Mouse (Mus musculus) neural tube, embryonic 15.5 days (tissue): ENCODE measurements around the gene Pikfyve. TPM values are rescaled to one million over a fixed set of nuclear protein-coding genes. Genes with fewer than 3 reads are reported as not detected.

ENCODE experiments used
- ATAC-seq: fragments of 200-750 bp; cut with Nextera tagmentation; 2 replicates; pipeline ENCODE4 v1.8.0; 2017; ENCODE audit warnings: mild to moderate bottlenecking, moderate TSS enrichment, moderate library complexity; ENCODE audit not compliant: low FRiP score
- H3K27ac ChIP-seq: fragments of 300-500 bp; sonication (generic); replicated peaks from 2 replicates; pipeline ENCODE4 v1.5.1; 2015; ENCODE audit warnings: mild to moderate bottlenecking, inconsistent platforms
- H3K27me3 ChIP-seq: fragments of 300-500 bp; sonication (generic); replicated peaks from 2 replicates; pipeline ENCODE4 v1.6.1; 2015; ENCODE audit warnings: inconsistent platforms
- H3K36me3 ChIP-seq: fragments of 300-500 bp; sonication (generic); 2 replicates; pipeline ENCODE4 v1.6.1; 2015; ENCODE audit warnings: inconsistent platforms
- H3K4me1 ChIP-seq: fragments of 300-500 bp; sonication (generic); 2 replicates; pipeline ENCODE4 v1.6.1; 2015; ENCODE audit warnings: inconsistent platforms
- H3K4me2 ChIP-seq: fragments of 300-500 bp; sonication (generic); 2 replicates; pipeline ENCODE4 v1.6.1; 2015; ENCODE audit warnings: inconsistent platforms, mild to moderate bottlenecking, moderate library complexity
- H3K4me3 ChIP-seq: fragments of 300-500 bp; sonication (generic); replicated peaks from 2 replicates; pipeline ENCODE4 v1.5.1; 2015; ENCODE audit warnings: mild to moderate bottlenecking, inconsistent platforms
- H3K9ac ChIP-seq: fragments of 300-500 bp; sonication (generic); replicated peaks from 2 replicates; pipeline ENCODE4 v1.6.1; 2015; ENCODE audit warnings: mild to moderate bottlenecking, inconsistent platforms
- H3K9me3 ChIP-seq: fragments of 300-500 bp; sonication (generic); replicated peaks from 2 replicates; pipeline ENCODE4 v1.6.1; 2016; ENCODE audit warnings: inconsistent platforms
- WGBS: fragments of 180-500 bp; shearing (Covaris S2); methylation state at CpG from one replicate; pipeline ENCODE4 v1.1.7; 2015; ENCODE audit warnings: mixed read lengths; 5-methylcytosine and 5-hydroxymethylcytosine counted together
- polyA plus RNA-seq: library from polyadenylated mRNA; unstranded; fragments of >200 nt; fragmentation: Nextera tagmentation; extraction: Ambion mirVana; gene quantifications from 2 replicates; pipeline ENCODE4 v1.2.1, GENCODE M21; 2015

Pikfyve gene
- 9.5 and 9.6 TPM in 2 replicates for polyA plus RNA-seq

DNA sequence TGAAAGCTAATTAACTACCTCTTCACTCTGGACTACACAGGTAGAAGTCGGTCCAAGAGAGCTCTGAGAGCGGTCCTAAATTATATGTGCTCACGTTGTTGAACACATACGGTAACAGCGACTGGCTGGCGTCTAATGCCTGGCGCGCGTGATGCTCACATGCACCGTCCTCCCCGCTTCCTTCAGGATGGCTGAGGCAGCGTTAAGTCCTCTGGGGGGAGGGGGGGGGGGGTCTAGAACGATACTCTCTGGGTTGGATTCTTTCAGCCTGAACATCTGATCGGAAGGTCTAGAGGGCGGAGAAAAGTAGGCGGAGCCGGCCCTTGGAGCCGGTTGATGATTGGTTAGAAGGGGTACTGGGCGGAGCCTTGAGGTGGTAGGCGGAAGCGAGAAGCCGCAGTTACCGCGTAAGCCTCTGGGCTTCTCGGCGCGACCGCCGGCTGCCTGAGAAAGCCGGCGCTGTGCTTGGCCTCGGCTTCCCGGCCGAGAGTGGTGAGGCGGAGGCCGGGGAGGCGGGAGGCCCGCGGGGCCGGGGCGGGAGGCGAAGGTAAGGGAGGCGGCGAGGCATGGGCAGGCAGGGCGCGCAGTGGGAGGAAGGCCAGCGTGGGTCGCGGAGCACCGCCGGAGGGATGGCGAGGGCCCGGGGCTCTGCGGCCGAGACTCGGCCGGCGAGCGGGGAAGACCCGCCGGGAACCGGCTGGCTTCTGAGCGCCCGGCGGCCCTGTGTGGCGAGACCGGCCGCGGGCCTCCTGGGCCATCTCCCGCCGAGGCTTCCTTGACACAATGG lies at the start of gene Pikfyve, which contains the start of gene Idh1:
Pikfyve (plus strand) TSS at position 397 of the 787 bp plus-strand sequence.
Idh1 (minus strand) TSS at position 214 of the 787 bp plus-strand sequence.
- H3K9ac ChIP-seq, result peak within 1 kb of the TSS; percentile 82
- ATAC-seq, result peak; percentile 100
- no peaks in the 10 kb centered on the region for H3K9me3 ChIP-seq
- H3K4me1 ChIP-seq, result peaks cover 21% of the 10 kb centered on the region
- H3K4me3 ChIP-seq, result peak within 1 kb of the TSS; percentile 98
- H3K27ac ChIP-seq, result peak within 1 kb of the TSS; percentile 90
- WGBS, result under 1% methylated on average over 68 of the region's 71 CpGs
- no peaks in the 10 kb centered on the region for H3K27me3 ChIP-seq
- no peaks in the 10 kb centered on the region for H3K36me3 ChIP-seq
- peak within 1 kb of the TSS; percentile 83 for H3K4me2 ChIP-seq

DNA sequence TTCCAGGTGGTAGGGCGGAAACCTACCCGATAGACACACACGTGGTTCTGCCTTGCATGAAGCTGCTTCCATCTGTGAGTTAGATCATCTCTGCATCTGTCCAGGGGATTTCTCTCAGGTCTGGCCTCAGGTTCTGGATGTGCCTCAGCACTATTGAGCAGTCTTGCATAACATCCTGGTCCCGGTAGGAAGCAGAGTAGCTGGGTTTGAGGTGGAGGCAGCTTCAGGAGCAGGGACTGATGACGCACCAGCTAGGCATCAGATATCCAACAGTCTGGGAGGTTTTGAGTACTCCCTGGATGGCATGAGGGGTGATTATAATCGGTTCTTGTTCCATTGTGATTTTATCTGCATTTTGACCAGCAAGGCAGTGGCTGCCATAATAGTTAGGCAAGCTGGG lies 48.9 kb upstream of the Pikfyve start:
- no peak for ATAC-seq
- Histone ChIP-seq H3K27ac (no peak overlapping the region), H3K4me2 (no peak overlapping the region), H3K9me3 (no peaks in the 10 kb centered on the region), H3K36me3 (no peaks in the 10 kb centered on the region), H3K4me1 (no peaks in the 10 kb centered on the region), H3K27me3 (no peaks in the 10 kb centered on the region), H3K9ac (no peak overlapping the region), H3K4me3 (no peak overlapping the region)
- WGBS, result 84% methylated on average over 6 of the region's 6 CpGs

- Histone ChIP-seq H3K27me3 (no peaks in the 10 kb centered on the region), H3K9ac (no peak overlapping the region), H3K27ac (no peak overlapping the region), H3K4me2 (no peak overlapping the region), H3K36me3 (no peaks in the 10 kb centered on the region), H3K4me1 (no peaks in the 10 kb centered on the region), H3K4me3 (no peak overlapping the region), H3K9me3 (no peaks in the 10 kb centered on the region)
- ATAC-seq, result no peak
- 91% methylated on average over 2 of the region's 2 CpGs for WGBS
Measured at GRCm38 (mm10) chr1:65144783-65145182, 41.7 kb upstream of the Pikfyve start.

- no peak overlapping the region for H3K4me3 ChIP-seq
- no peak overlapping the region for H3K9ac ChIP-seq
- H3K27ac ChIP-seq, result no peak overlapping the region
- no peak overlapping the region for H3K4me2 ChIP-seq
- H3K9me3 ChIP-seq, result no peaks in the 10 kb centered on the region
- ATAC-seq, result no peak
- no peaks in the 10 kb centered on the region for H3K27me3 ChIP-seq
- H3K36me3 ChIP-seq, result no peaks in the 10 kb centered on the region
- WGBS, result 71% methylated on average over 2 of the region's 2 CpGs
- no peaks in the 10 kb centered on the region for H3K4me1 ChIP-seq
Measured at GRCm38 (mm10) chr1:65146601-65147000, 39.9 kb upstream of the Pikfyve start.

DNA sequence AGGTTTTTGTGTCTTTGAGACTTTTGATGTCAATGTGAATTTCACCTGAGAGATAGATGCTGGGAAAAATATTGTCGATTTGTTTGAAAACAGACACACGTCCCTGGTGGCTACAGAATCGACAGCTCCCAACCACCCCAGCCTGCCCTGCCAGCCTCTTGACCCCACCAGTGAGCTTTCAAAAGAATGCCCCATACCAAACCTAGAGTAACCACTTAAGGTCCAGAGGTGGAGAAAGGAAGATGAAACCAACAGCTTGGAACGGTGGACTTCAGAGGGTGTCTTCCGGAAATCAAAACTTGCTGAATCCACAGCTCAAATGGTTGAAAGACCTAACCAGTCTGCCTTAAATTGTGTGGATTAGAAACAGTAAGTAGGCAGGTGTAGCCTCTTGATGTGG lies 39.2 kb upstream of the Pikfyve start:
- no peak for ATAC-seq
- H3K9me3 ChIP-seq, result no peaks in the 10 kb centered on the region
- 93% methylated on average over 5 of the region's 5 CpGs for WGBS

GRCm38 (mm10) chr1:65147971-65148370 lies 38.5 kb upstream of the Pikfyve start:
- H3K27me3 ChIP-seq, result no peaks in the 10 kb centered on the region
- no peaks in the 10 kb centered on the region for H3K9me3 ChIP-seq
- 85% methylated on average over 3 of the region's 3 CpGs for WGBS
- no peaks in the 10 kb centered on the region for H3K36me3 ChIP-seq
- ATAC-seq, result no peak
- no peaks in the 10 kb centered on the region for H3K4me1 ChIP-seq
- no peak overlapping the region for H3K27ac ChIP-seq
- H3K9ac ChIP-seq, result no peak overlapping the region
- H3K4me3 ChIP-seq, result no peak overlapping the region
- H3K4me2 ChIP-seq, result no peak overlapping the region

More for the DNA sequence above, 39.2 kb upstream of the Pikfyve start:
- H3K9ac ChIP-seq, result no peak overlapping the region
- H3K4me1 ChIP-seq, result no peaks in the 10 kb centered on the region
- H3K4me3 ChIP-seq, result no peak overlapping the region
- no peak overlapping the region for H3K27ac ChIP-seq
- no peak overlapping the region for H3K4me2 ChIP-seq
- no peaks in the 10 kb centered on the region for H3K27me3 ChIP-seq
- H3K36me3 ChIP-seq, result no peaks in the 10 kb centered on the region

GRCm38 (mm10) chr1:65154814-65155213 lies 31.7 kb upstream of the Pikfyve start:
- no peak overlapping the region for H3K4me2 ChIP-seq
- H3K9ac ChIP-seq, result no peak overlapping the region
- no peak for ATAC-seq
- no peaks in the 10 kb centered on the region for H3K27me3 ChIP-seq
- H3K4me3 ChIP-seq, result no peak overlapping the region
- H3K9me3 ChIP-seq, result no peaks in the 10 kb centered on the region
- no peak overlapping the region for H3K27ac ChIP-seq
- peaks cover 22% of the 10 kb centered on the region for H3K36me3 ChIP-seq
- H3K4me1 ChIP-seq, result no peaks in the 10 kb centered on the region

- no peak overlapping the region for H3K4me2 ChIP-seq
- no peak overlapping the region for H3K4me3 ChIP-seq
- ATAC-seq, result no peak
- H3K9me3 ChIP-seq, result no peaks in the 10 kb centered on the region
- no peak overlapping the region for H3K27ac ChIP-seq
- no peaks in the 10 kb centered on the region for H3K4me1 ChIP-seq
- peaks cover 34% of the 10 kb centered on the region for H3K36me3 ChIP-seq
- WGBS, result 99% methylated on average over 5 of the region's 5 CpGs
- H3K27me3 ChIP-seq, result no peaks in the 10 kb centered on the region
- no peak overlapping the region for H3K9ac ChIP-seq
Measured at GRCm38 (mm10) chr1:65156111-65156510, 30.4 kb upstream of the Pikfyve start.

- H3K9ac ChIP-seq, result no peak overlapping the region
- peaks cover 85% of the 10 kb centered on the region for H3K36me3 ChIP-seq
- H3K4me2 ChIP-seq, result no peak overlapping the region
- no peaks in the 10 kb centered on the region for H3K27me3 ChIP-seq
- no peaks in the 10 kb centered on the region for H3K4me1 ChIP-seq
- H3K9me3 ChIP-seq, result no peaks in the 10 kb centered on the region
- no peak overlapping the region for H3K4me3 ChIP-seq
- 100% methylated on average over 1 of the region's 1 CpGs for WGBS
- no peak overlapping the region for H3K27ac ChIP-seq
- ATAC-seq, result no peak
Measured at GRCm38 (mm10) chr1:65162210-65162609, 24.3 kb upstream of the Pikfyve start.

GRCm38 (mm10) chr1:65167496-65167895 lies 19.0 kb upstream of the Pikfyve start:
- no peak overlapping the region for H3K9ac ChIP-seq
- no peak overlapping the region for H3K4me2 ChIP-seq
- H3K36me3 ChIP-seq, result peaks cover 88% of the 10 kb centered on the region
- H3K4me1 ChIP-seq, result peaks cover 1% of the 10 kb centered on the region; the same call in 1 of the 2 replicates
- H3K9me3 ChIP-seq, result no peaks in the 10 kb centered on the region
- WGBS, result 77% methylated on average over 1 of the region's 1 CpGs
- no peak overlapping the region for H3K4me3 ChIP-seq
- no peak for ATAC-seq
- H3K27ac ChIP-seq, result no peak overlapping the region
- no peaks in the 10 kb centered on the region for H3K27me3 ChIP-seq

- no peak overlapping the region for H3K9ac ChIP-seq
- H3K9me3 ChIP-seq, result no peaks in the 10 kb centered on the region
- H3K27ac ChIP-seq, result no peak overlapping the region
- H3K4me2 ChIP-seq, result no peak overlapping the region
- H3K36me3 ChIP-seq, result peaks cover 82% of the 10 kb centered on the region
- H3K4me3 ChIP-seq, result no peak overlapping the region
- ATAC-seq, result no peak
- no peaks in the 10 kb centered on the region for H3K27me3 ChIP-seq
- WGBS, result 96% methylated on average over 7 of the region's 7 CpGs
- peaks cover 8% of the 10 kb centered on the region; the same call in 1 of the 2 replicates for H3K4me1 ChIP-seq
Measured at GRCm38 (mm10) chr1:65169536-65169935, 16.9 kb upstream of the Pikfyve start.

DNA sequence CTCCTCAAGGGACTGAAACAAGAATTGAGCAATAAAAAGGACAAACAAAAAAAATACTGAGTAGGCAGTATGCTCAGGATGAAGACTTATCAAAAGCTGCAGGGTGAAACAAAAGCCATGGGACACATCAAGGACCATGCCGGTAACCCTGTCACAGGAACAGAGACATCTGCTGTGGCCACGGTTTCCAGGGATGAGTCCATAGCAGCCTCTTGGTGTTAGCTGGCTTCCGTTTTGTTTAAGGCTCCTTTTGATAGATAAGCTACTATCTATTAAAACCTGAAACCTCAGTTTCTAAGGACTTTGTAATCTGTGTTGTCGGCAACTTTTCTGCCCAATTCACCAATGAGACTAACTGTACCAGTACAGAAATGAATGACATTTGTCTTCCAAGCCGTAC lies 16.5 kb upstream of the Pikfyve start:
- Histone ChIP-seq H3K27me3 (no peaks in the 10 kb centered on the region), H3K27ac (no peak overlapping the region), H3K36me3 (peaks cover 78% of the 10 kb centered on the region), H3K9ac (no peak overlapping the region), H3K9me3 (no peaks in the 10 kb centered on the region), H3K4me3 (no peak overlapping the region), H3K4me1 (peaks cover 8% of the 10 kb centered on the region; the same call in 1 of the 2 replicates), H3K4me2 (no peak overlapping the region)
- ATAC-seq, result no peak
- WGBS, result 88% methylated on average over 5 of the region's 5 CpGs
